Mouse (Mus musculus) hindbrain, embryonic 14.5 days (tissue): ENCODE measurements around the gene Ano10. TPM values are rescaled to one million over a fixed set of nuclear protein-coding genes. Genes with fewer than 3 reads are reported as not detected.

Experiments used
- ATAC-seq: fragments of 200-750 bp; cut with Nextera tagmentation; 2 replicates; pipeline ENCODE4 v1.8.0; 2017; ENCODE audit warnings: moderate number of reproducible peaks, mild to moderate bottlenecking, moderate TSS enrichment, moderate library complexity; ENCODE audit not compliant: low FRiP score
- DNase-seq: peaks from one replicate; pipeline ENCODE4 v3.0.0-alpha.2; 2015; ENCODE audit warnings: low spot score
- H3K27ac ChIP-seq: fragments of 300-500 bp; sonication (generic); 2 replicates; pipeline ENCODE4 v1.5.1; 2014; ENCODE audit warnings: mild to moderate bottlenecking, moderate library complexity
- H3K27me3 ChIP-seq: fragments of 300-500 bp; sonication (generic); 2 replicates; pipeline ENCODE4 v1.6.1; 2014; ENCODE audit warnings: mild to moderate bottlenecking, low read length, mixed read lengths; ENCODE audit not compliant: control insufficient read depth, insufficient read depth
- H3K36me3 ChIP-seq: fragments of 300-500 bp; sonication (generic); replicated peaks from 2 replicates; pipeline ENCODE4 v1.6.1; 2014; ENCODE audit not compliant: control insufficient read depth, insufficient read depth
- H3K4me1 ChIP-seq: fragments of 300-500 bp; sonication (generic); replicated peaks from 2 replicates; pipeline ENCODE4 v1.6.1; 2014; ENCODE audit warnings: antibody characterized with exemption, low read length, mixed read lengths; ENCODE audit not compliant: control insufficient read depth, insufficient read depth
- H3K4me2 ChIP-seq: fragments of 300-500 bp; sonication (generic); replicated peaks from 2 replicates; pipeline ENCODE4 v1.6.1; 2014; ENCODE audit warnings: mild to moderate bottlenecking, moderate library complexity
- H3K4me3 ChIP-seq: fragments of 300-500 bp; sonication (generic); replicated peaks from 2 replicates; pipeline ENCODE4 v1.5.1; 2014; ENCODE audit warnings: mild to moderate bottlenecking, low read length
- H3K9ac ChIP-seq: fragments of 300-500 bp; sonication (generic); 2 replicates; pipeline ENCODE4 v1.6.1; 2014
- H3K9me3 ChIP-seq: fragments of 300-500 bp; sonication (generic); 2 replicates; pipeline ENCODE4 v1.6.1; 2016; ENCODE audit warnings: low read length; ENCODE audit not compliant: control insufficient read depth
- WGBS: fragments of 180-500 bp; shearing (Covaris S2); extraction: QIAGEN DNeasy Blood & Tissue Kit; methylation state at CpG from one replicate; pipeline ENCODE4 v1.1.7; 2014; 5-methylcytosine and 5-hydroxymethylcytosine counted together
- polyA plus RNA-seq: library from polyadenylated mRNA; unstranded; fragments of >200 nt; fragmentation: Nextera tagmentation; extraction: Ambion mirVana; gene quantifications from 2 replicates; pipeline ENCODE4 v1.2.1, GENCODE M21; 2014

Gene Ano10
- polyA plus RNA-seq, 1 experiment from 2014 or later = 43.6 TPM

DNA sequence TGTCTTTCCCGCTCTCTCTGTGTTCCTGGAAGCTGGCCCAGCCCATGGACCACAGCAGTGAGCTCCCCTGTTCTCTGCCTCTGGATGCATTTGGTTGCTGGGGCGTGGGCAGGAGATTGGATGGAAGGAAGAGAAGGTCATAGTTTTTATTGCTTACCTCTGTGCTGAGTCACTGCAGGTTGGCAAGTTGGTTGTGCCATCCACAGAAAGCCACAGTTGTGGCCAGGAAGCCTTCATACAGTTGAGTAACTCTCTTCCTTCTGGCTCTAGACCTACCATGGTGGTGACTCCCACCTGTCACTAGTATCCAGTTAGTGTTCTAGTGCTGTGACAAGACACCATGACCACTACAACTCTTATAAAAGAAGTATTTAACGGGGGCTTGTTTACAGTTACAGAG lies 11.1 kb upstream of the Ano10 start:
- 78% methylated on average over 3 of the region's 3 CpGs for WGBS
- H3K4me3 ChIP-seq = no peak overlapping the region
- no peak for ATAC-seq
- no peak overlapping the region for H3K27ac ChIP-seq
- peaks cover 1% of the 10 kb centered on the region; the same call in 1 of the 2 replicates for H3K4me1 ChIP-seq
- no peaks in the 10 kb centered on the region for H3K9me3 ChIP-seq
- no peak overlapping the region for H3K4me2 ChIP-seq
- H3K36me3 ChIP-seq = no peaks in the 10 kb centered on the region
- no peaks in the 10 kb centered on the region for H3K27me3 ChIP-seq
- DNase-seq = no peak
- H3K9ac ChIP-seq = no peak overlapping the region

DNA sequence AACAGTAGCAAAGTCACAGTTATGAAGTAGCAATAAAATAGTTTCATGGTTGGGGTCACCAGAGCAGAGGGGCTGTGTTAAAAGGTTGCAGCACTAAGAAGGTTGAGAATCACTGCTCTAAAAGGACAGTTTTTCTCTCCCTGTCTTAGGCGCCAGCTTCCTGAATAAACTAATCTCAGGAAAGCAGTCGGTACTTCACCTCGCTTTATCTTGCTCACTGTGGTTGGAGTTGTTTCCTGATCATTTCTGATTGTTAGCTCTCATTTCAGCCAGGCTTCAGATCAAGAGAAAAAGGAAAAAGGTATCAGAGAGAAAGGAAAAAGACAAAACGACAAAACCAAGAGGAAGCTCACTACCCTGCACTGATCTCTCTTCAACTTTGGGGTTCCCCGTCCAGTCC lies 1.9 kb upstream of the Ano10 start:
- H3K9me3 ChIP-seq = no peaks in the 10 kb centered on the region
- whole genome bisulfite sequencing = 93% methylated on average over 5 of the region's 5 CpGs
- no peak for DNase-seq
- ATAC-seq = no peak
- peaks cover 12% of the 10 kb centered on the region for H3K4me1 ChIP-seq
- no peak overlapping the region for H3K27ac ChIP-seq
- H3K27me3 ChIP-seq = no peaks in the 10 kb centered on the region
- no peaks in the 10 kb centered on the region for H3K36me3 ChIP-seq
- no peak overlapping the region for H3K4me2 ChIP-seq
- no peak overlapping the region for H3K9ac ChIP-seq
- H3K4me3 ChIP-seq = no peak overlapping the region

DNA sequence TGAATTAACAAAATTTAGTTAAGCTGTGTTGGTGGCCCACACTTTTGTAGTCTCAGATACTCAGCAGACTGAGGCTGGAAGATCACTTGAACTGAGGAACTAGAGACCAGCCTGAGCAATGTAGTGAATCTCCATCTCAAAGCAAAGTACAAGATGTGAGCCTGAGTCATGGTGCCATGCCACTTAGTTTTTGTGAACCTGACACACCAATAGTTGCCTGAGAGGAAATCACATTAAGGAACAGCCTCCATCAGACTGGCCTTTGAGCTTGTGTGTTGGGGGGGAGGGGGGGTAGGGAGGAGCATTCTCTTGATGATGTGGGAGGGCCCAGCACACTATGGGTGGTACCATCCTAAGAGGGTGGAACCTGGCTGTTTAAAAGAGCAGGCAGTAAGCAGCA lies 1.2 kb upstream of the Ano10 start:
- no peaks in the 10 kb centered on the region for H3K9me3 ChIP-seq
- ATAC-seq = no peak
- no peaks in the 10 kb centered on the region for H3K27me3 ChIP-seq
- no peak overlapping the region for H3K4me2 ChIP-seq
- peaks cover 12% of the 10 kb centered on the region for H3K4me1 ChIP-seq
- H3K27ac ChIP-seq = no peak overlapping the region
- no peak overlapping the region for H3K9ac ChIP-seq
- H3K36me3 ChIP-seq = no peaks in the 10 kb centered on the region
- DNase-seq = no peak
- no peak overlapping the region for H3K4me3 ChIP-seq

DNA sequence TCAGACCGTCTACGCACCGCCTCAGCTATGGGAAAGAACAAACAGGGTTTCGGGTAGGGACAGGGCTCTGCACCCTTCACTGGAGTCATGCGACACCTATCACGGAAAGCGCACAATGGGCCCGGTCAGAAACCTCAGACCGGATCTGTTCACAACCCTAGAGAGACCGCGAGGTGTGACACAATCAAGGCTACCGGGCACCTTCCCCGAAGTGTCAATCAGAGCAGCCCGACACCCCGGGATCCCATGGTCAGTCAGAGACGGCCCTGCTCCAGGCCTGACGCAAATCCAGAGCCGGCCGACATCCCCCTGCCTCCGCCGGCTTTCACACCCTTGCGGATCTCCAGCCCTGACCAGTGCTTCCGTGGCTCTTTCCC lies 370 bp downstream of the Ano10 start:
- WGBS = under 1% methylated on average over 23 of the region's 23 CpGs
- Histone ChIP-seq H3K9ac (peak overlapping the region; percentile 80), H3K27ac (peak overlapping the region; percentile 82), H3K36me3 (no peaks in the 10 kb centered on the region), H3K4me1 (peaks cover 12% of the 10 kb centered on the region), H3K9me3 (no peaks in the 10 kb centered on the region), H3K27me3 (no peaks in the 10 kb centered on the region), H3K4me2 (peak overlapping the region; percentile 61), H3K4me3 (peak overlapping the region; percentile 69)
- peak; percentile 56 for DNase-seq
- no peak; the same call in 1 of the 2 replicates for ATAC-seq

DNA sequence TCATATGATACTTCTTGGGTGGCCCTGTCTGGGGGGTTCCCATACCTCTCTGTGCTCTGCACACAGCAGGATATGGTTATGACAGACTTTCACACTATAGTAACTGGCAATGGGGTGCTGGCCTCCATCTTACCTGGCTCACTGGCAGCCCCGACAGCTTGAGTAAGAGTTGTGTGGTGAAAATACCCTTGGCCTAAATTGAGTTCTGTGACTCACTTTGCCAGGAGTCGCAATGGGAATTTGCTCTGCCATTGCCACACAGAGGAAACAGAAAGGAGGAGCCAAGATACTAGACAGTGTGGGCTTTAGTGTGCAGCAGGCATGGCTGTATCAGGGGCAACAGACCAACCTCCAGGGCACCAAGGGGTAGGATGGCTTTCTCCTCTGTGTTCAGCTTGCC lies 4.0 kb downstream of the Ano10 start:
- no peak overlapping the region for H3K9ac ChIP-seq
- H3K4me3 ChIP-seq = no peak overlapping the region
- DNase-seq (no peak), ATAC-seq (no peak)
- H3K27ac ChIP-seq = no peak overlapping the region
- WGBS = 91% methylated on average over 2 of the region's 2 CpGs
- H3K27me3 ChIP-seq = no peaks in the 10 kb centered on the region
- H3K4me2 ChIP-seq = no peak overlapping the region
- H3K9me3 ChIP-seq = no peaks in the 10 kb centered on the region
- peaks cover 20% of the 10 kb centered on the region for H3K4me1 ChIP-seq
- H3K36me3 ChIP-seq = no peaks in the 10 kb centered on the region

DNA sequence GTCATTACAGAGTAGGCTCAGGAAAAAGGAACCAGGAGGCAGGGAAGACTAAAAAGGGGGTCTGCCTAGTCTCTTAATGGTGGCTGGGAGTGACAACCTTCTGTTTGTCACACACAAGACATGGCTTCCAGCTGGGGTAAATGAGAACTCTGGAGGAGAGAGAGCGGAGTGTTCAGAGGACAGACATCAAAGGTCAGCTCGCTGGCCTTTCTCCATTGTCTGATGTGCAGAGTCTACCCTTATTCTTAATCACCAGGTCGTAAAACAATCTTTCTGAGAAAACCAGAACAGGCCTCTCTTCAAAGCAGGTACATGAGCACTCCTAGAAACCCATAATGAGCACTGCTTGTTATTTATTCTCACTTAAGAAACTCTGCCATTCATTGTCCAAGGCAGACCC lies 5.8 kb downstream of the Ano10 start:
- Histone ChIP-seq H3K27ac (no peak overlapping the region), H3K4me3 (no peak overlapping the region), H3K4me1 (peaks cover 20% of the 10 kb centered on the region), H3K4me2 (no peak overlapping the region), H3K27me3 (no peaks in the 10 kb centered on the region), H3K36me3 (no peaks in the 10 kb centered on the region), H3K9me3 (no peaks in the 10 kb centered on the region), H3K9ac (no peak overlapping the region)
- WGBS = 20% methylated on average over 3 of the region's 3 CpGs
- DNase-seq (no peak), ATAC-seq (no peak)

DNA sequence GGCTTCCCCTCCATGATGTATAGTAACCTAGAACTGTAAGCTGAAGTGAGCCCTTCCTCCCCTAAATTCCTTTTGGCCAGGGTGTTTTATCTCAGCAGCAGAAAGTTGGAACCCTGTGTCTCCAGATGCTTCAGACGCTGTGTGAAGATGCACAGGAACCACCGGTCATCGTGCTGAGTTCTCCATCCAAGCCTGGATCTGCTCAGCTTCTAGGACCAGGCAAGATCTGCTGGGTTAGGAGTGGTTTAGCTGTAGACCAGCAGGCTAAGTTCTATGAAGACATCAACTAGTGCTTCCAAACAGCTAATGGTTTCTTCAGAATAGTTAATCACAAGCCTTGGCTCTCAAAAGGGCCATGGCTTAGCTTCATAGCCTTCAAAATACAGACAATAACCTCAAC lies 6.7 kb downstream of the Ano10 start:
- DNase-seq (no peak), ATAC-seq (no peak)
- WGBS = 87% methylated on average over 3 of the region's 3 CpGs
- no peaks in the 10 kb centered on the region for H3K27me3 ChIP-seq
- H3K4me2 ChIP-seq = no peak overlapping the region
- H3K36me3 ChIP-seq = no peaks in the 10 kb centered on the region
- no peak overlapping the region for H3K9ac ChIP-seq
- no peak overlapping the region for H3K27ac ChIP-seq
- H3K4me1 ChIP-seq = peaks cover 14% of the 10 kb centered on the region; the same call in 1 of the 2 replicates
- no peak overlapping the region for H3K4me3 ChIP-seq
- H3K9me3 ChIP-seq = no peaks in the 10 kb centered on the region

DNA sequence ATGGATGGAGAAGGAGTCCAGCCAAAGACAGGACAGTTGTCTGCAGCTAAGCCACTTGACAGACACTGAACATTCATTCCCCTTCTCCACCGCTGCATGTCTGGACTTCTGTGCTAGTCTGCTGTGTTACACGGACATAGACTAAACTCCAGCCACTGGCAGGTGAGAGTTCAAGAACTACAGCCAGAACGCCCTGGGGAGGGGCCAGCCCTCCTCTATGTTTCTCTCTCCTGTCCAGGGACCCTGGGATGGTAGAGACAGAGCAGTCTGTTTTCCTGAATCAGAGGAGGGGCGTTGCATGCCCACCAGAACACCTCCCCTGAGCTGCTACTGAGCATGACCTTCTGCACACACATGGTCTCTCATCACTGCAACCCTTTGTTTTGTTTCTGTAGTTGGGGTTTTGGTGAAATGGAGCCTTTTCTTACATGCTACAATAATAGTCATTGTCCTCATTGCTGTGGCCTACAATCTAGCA lies 8.4 kb downstream of the Ano10 start:
- Histone ChIP-seq H3K9me3 (no peaks in the 10 kb centered on the region), H3K36me3 (no peaks in the 10 kb centered on the region), H3K4me1 (peaks cover 8% of the 10 kb centered on the region; the same call in 1 of the 2 replicates), H3K27me3 (no peaks in the 10 kb centered on the region), H3K4me3 (no peak overlapping the region), H3K27ac (no peak overlapping the region), H3K9ac (no peak overlapping the region), H3K4me2 (no peak overlapping the region; the same call in 1 of the 2 replicates)
- ATAC-seq (0 out of 2 replicates have a peak, but pooled peaks have one; percentile 27), DNase-seq (no peak)
- 18% methylated on average over 4 of the region's 4 CpGs for WGBS

DNA sequence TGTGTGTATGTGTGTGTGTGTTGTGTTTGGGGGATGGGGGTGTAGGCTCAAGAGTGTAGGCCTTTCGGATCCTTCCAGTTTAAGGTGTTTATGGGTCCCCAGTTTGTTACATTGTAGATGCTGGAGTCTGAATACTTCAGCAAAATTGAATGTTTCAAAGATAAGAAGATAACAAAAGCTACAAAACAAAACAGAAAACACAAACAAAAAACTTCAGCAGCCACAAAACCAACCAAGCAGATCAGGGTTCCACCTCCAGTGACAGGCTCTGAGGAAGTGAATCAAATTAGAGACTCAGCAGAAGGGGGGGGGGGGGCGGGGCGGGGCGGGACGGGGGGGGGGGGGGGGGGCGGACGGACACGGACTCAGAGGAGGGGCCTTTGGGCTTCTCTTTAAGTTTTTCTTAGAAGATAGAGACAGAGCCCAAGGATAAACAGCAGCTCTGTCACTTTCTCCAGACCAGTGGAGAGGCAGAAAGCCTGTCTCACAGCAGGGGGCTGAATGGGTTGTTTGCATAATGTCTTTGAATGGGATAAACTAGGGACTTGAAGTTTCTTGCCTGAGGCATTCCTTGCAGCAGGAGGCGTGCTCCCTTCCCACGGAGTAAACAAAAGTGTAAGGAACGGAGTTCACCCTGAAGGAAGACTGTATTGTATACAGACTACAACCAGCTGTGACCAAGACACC lies 8.9 kb downstream of the Ano10 start:
- Histone ChIP-seq H3K9ac (no peak overlapping the region), H3K4me2 (no peak overlapping the region; the same call in 1 of the 2 replicates), H3K4me3 (no peak overlapping the region), H3K9me3 (no peaks in the 10 kb centered on the region), H3K27me3 (no peaks in the 10 kb centered on the region), H3K36me3 (no peaks in the 10 kb centered on the region), H3K27ac (no peak overlapping the region), H3K4me1 (peaks cover 8% of the 10 kb centered on the region; the same call in 1 of the 2 replicates)
- ATAC-seq (peak; percentile 65; the same call in 1 of the 2 replicates), DNase-seq (peak; percentile 68)
- 13% methylated on average over 5 of the region's 11 CpGs for WGBS
